Mouse (Mus musculus) kidney, adult 11 months (tissue): Measurements from ENCODE around the gene Rfx7.
"Not testable (repeated sequence)": the region's sequence is repeated elsewhere in the genome, so short reads cannot be mapped to it uniquely, and the experiment has no call there.

Experiments
- DNase-seq: peaks from one replicate; pipeline ENCODE4 v3.0.0; 2022

The Rfx7 gene

GRCm38 (mm10) chr9:72641093-72641680 is 109.1 kb downstream of the Rfx7 start:
- no peak for DNase-seq

- not testable (repeated sequence) for DNase-seq
These were observed 110.9 kb downstream of the Rfx7 start for GRCm38 (mm10) chr9:72642756-72643447.

GRCm38 (mm10) chr9:72643651-72644417 is 111.8 kb downstream of the Rfx7 start:
- no peak for DNase-seq

DNA sequence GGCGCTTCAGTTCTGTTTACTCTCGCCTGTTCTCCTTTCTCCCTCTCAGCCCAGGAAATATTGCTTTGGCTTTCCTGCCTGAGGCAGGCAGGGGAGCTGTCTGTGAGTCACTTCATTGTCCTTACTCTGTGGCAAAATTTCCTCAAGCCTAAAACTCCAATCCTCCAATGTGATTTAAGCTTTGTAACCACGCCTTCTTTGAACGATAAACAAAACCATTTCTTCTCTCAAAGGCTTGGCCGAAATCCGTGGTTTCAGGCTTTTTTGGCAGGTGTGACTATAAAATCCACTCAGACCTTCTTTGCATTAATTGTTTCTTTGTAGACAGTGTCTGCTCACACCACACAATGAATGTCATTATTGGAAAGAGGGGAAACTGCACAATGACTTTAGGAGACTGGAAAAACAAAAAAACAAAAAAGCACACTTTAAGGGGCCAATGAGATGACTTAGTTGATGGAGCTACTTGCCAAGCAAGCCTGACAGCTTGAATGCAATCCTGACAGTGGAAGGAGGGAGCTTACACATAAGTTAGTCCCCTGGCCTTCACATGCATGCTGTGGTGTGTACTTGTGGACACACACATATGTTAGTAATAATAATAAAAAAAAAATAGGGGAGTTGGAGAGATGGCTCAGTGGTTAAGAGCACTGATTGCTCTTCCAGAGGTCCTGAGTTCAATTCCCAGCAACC is 112.5 kb downstream of the Rfx7 start:
- DNase-seq, result no peak

DNA sequence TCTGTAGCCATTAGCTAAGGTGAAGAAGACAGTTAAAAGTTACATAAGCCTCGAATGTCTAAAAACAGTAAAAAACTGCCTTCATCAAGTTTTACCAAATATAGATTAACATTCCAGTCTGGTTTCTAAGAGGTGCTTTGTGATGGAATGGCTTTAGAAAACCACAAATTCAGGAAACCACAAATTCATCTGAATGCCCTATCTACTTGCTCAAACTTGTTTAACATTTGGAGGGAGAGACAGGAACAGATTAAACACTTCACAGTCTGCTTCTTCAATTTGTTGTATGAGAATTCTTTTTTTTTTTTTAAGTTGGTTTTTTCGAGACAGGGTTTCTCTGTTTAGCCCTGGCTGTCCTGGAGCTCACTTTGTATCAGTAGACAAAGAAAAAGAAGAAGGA is 117.7 kb downstream of the Rfx7 start:
- no peak for DNase-seq

DNA sequence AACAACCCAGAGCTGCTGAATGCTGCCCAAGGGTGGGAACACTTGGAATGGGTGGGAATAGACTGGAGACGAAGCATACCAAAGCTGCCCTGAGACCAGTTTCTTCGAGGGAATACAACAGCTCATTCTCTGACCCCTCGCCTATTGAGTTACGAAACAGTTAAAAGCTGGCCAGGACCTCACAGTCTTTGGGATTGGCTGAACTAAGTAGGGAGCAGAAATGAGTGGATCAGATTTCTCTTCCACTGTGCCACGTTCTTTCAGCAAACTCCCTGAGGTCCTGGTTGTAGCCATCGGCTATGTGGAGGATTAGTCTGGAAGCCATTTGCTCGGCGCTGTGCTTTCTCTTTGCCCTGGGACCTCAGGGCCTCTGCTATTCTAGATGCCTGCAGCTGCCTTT is 120.9 kb downstream of the Rfx7 start:
- no peak for DNase-seq

- no peak for DNase-seq
These were observed 121.5 kb downstream of the Rfx7 start for GRCm38 (mm10) chr9:72653533-72653932.

DNA sequence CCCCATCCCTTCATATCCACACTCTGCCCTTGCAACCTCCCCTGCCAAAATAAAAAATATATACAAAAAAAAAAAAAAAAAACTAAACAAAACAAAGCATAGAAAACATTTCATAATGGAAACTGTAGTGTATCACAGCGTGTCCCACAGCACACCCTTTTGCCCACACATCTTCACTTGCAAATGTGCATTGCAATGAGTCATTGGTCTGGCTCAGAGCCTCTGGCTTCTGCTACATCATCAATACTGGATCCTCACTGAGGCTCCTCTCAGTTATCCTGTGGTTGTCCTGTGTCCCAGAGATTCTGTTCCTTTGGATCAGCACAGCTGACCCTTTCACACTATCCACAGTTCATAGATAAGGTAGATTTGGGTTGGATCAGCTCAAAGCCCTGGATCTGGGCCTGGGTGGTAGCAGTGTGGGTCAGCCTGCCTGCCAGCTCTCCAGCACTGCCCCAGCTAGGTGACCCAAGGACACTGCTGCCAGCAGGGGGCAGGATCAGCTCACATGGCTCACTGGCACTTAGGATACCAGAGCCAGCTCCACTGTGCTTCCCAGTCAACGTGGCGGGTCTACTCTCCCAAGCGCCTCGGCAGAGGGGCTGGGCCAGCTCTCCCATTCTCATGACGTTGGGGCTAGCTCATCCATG is 122.7 kb downstream of the Rfx7 start:
- peak; percentile 74 for DNase-seq

- DNase-seq, result no peak
These were observed 123.6 kb downstream of the Rfx7 start for GRCm38 (mm10) chr9:72655602-72656001.

- DNase-seq, result no peak
These were observed 124.5 kb downstream of the Rfx7 start for GRCm38 (mm10) chr9:72656491-72656890.

DNA sequence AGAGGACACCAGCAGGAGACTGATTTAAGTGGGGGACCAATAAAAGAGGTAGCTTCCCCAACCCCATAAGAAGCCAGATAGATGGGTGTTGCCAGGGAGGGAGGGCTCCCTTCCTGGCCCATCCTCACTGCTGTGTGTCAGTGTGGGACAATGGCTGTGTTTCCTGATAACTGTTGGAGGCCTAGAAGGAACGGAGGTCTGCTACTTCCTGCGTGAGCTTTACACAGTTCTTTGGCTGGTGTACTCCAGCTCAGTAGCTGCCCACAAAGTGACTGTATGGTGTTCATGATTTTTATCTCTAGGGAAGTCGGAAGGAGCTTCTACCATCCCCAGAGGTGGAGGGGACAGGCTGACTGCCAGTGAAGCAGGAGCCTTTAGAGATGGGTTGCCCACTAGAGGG is 124.9 kb downstream of the Rfx7 start:
- no peak for DNase-seq

DNA sequence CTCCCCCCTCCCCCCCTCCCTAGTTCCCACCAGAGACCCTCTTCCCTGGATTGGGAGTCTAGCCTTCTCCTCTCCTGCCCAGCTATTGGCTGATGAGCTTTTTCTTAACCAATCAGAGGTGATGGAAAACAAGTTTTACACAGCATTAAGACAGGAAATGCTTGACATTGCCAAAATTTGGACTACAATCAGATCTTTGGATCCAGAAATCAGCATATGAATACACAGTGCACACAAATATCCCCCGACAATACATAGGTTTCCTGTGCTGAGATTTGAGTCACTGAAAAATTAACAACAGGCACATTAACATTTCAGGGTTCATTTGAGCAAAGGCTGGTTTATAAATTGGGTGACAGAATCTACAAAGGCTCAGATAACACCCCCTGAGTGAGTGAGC is 125.7 kb downstream of the Rfx7 start:
- no peak for DNase-seq

DNA sequence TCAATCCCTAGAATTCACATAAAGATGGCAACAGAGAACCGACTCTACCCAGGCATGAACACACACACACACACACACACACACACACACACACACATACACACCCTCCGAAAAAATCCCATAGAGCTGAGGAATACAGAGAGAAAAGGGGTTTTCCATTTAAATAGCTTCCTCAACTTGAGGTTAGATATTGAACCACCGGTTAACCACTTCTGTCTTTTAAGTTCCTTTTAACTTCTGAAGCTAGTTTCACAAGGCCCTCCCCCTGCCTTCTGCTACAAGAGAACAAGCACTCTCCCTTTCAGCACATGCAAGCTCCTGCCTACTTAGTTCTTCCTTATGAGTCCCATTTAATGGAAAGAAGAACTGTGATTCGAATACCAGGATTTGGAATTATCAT is 128.1 kb downstream of the Rfx7 start:
- DNase-seq, result no peak

GRCm38 (mm10) chr9:72660911-72661310 is 128.9 kb downstream of the Rfx7 start:
- DNase-seq, result no peak

DNA sequence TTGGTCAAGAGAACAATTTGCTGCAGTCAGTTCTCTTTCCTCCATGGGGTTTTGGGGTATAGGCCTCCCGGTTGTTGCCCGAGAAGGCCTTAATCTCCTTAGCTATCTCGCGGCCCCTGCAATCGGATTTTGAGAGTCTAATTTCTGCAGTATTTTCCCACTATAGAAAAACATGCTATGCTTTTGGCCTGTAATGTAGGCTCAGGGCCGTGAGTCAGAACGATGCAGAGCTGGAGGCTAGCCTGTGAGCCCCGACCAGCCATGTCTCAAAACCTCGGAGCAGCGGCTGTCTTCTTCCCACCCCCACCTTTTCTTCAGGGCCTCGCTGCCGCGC is 129.5 kb downstream of the Rfx7 start:
- no peak for DNase-seq

DNA sequence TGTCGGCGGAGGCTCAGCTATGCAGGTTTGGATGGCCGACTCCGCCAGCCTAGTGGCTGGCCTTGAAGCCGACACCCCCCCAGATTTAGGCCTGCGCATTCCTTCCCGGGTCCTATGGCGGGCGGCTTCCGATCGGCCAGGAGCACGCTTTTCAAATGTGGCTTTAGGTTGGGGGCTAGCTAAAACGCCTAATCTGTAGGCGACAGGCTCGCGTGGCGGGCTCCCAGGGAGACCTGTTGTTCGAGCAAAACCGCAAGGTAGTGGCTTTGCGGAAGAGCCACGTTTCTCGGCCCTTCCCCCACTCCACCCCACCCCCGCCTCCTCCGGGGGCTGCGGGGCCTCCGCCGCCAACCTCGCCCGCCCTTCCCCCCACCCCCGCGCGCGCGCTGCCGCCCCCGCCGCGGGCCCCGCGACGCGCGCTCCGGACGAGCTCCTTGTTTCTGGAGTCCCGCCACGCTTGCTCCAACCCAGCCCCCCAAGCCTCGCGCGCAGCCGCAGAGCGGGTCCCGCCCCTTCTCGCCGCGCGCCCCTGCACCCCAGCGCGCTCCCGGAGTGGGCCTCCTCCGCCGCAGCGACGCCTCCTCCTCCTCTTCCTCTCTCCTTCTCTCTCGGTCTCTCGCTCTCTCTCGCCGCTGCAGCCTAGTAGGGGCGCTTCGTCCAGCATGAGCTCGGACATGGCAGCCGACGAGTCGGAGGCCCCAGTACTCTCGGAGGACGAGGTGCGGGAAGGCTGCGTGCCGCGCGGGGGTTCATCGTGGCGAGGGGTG is 130.0 kb downstream of the Rfx7 start, which contains the start of gene Nedd4:
Gene Nedd4, plus strand, starts transcription at position 452 of the 767 bp plus-strand sequence.
- DNase-seq, result peak; percentile 94

GRCm38 (mm10) chr9:72662691-72663533 is 130.9 kb downstream of the Rfx7 start:
- DNase-seq, result peak; percentile 81

- no peak for DNase-seq
These were observed 131.5 kb downstream of the Rfx7 start for GRCm38 (mm10) chr9:72663534-72663918.

- no peak for DNase-seq
These were observed 132.6 kb downstream of the Rfx7 start for GRCm38 (mm10) chr9:72664409-72665351.

GRCm38 (mm10) chr9:72665517-72665916 is 133.5 kb downstream of the Rfx7 start:
- DNase-seq, result no peak
